Comparison of ENCODE assay signal across 8 mouse cellular contexts in genomic region chr6:145250185-145250791, GRCm38 (mm10). TPM values are rescaled to one million over a fixed set of nuclear protein-coding genes. Genes with fewer than 3 reads are reported as not detected.
DNase-seq lines count a peak whose midpoint lies in the region; ATAC-seq and TF ChIP-seq lines count a peak whose summit lies in the region.

Gene Kras, minus strand, starts transcription at chr6:145250239.

- 1% methylated on average over 82 of the region's 83 CpGs for WGBS in hindbrain, embryonic 10.5 days
- WGBS in lung, postnatal 0 days = under 1% methylated on average over 22 of the region's 83 CpGs

- H3K27me3 ChIP-seq in hindbrain, embryonic 10.5 days (ENCODE audit: insufficient read depth, poor library complexity, severe bottlenecking) = peaks cover 14% of the 10 kb centered on the region
- H3K27me3 ChIP-seq in lung, postnatal 0 days (replicated peaks; ENCODE audit: insufficient read depth, low read length) = no peaks in the 10 kb centered on the region

- peak; percentile 64 for DNase-seq in MEL-GATA-1-ER (ENCODE audit: extremely low read depth, low read depth)
- peak; percentile 88 for DNase-seq in cerebellum, adult 8-10 months
- DNase-seq in hindbrain, embryonic 10.5 days (ENCODE audit: low spot score) = peak; percentile 92
- peak; percentile 85 for DNase-seq in layer of hippocampus, adult 9-11 months
- peak; percentile 96 for DNase-seq in lung, postnatal 0 days (ENCODE audit: low spot score)
- DNase-seq in ovary, postnatal 14 days (ENCODE audit: low spot score) = peak; percentile 85
- DNase-seq in thymus, postnatal 14 days = peak; percentile 94

- H3K4me2 ChIP-seq in lung, postnatal 0 days (replicated peaks; ENCODE audit: low read depth, low read length) = peak within 1 kb of the TSS; percentile 80

- peak within 1 kb of the TSS; percentile 98 for H3K27ac ChIP-seq in hindbrain, embryonic 10.5 days
- peak within 1 kb of the TSS; percentile 95 for H3K27ac ChIP-seq in lung, postnatal 0 days (ENCODE audit: low read length)

- no peak for TF ChIP-seq CTCF in lung, postnatal 0 days (IDR thresholded peaks at IDR 0.05)

- H3K4me1 ChIP-seq in hindbrain, embryonic 10.5 days (replicated peaks) = peaks cover 25% of the 10 kb centered on the region
- peaks cover 9% of the 10 kb centered on the region; the same call in 1 of the 2 replicates for H3K4me1 ChIP-seq in lung, postnatal 0 days (ENCODE audit: insufficient read depth, low read depth, low read length)

- TF ChIP-seq EP300 in lung, postnatal 0 days (IDR thresholded peaks at IDR 0.05) = no peak

- peak within 1 kb of the TSS; percentile 89 for H3K9ac ChIP-seq in lung, postnatal 0 days (replicated peaks; ENCODE audit: low read depth)

- peak; percentile 87 for ATAC-seq in frontal cortex, adult (ENCODE audit: low TSS enrichment)
- peak; percentile 94 for ATAC-seq in lung, postnatal 0 days

- no peaks in the 10 kb centered on the region for H3K9me3 ChIP-seq in hindbrain, embryonic 10.5 days
- no peaks in the 10 kb centered on the region for H3K9me3 ChIP-seq in lung, postnatal 0 days (ENCODE audit: low read length)

- H3K4me3 ChIP-seq in hindbrain, embryonic 10.5 days = peak within 1 kb of the TSS; percentile 91
- H3K4me3 ChIP-seq in lung, postnatal 0 days (ENCODE audit: low read depth, low read length) = peak within 1 kb of the TSS; percentile 97

- peaks cover 14% of the 10 kb centered on the region for H3K36me3 ChIP-seq in hindbrain, embryonic 10.5 days
- H3K36me3 ChIP-seq in lung, postnatal 0 days (ENCODE audit: insufficient read depth, low read length) = no peaks in the 10 kb centered on the region

RNA-seq across cellular contexts. Expression of gene Kras, which starts in this region (rescaled TPM):
- polyA plus RNA-seq in hindbrain, embryonic 10.5 days (2016; fragmentation: Nextera tagmentation; extraction: Ambion mirVana) = 84.0 and 91.2 TPM in 2 replicates
- polyA plus RNA-seq in lung, postnatal 0 days (2015; fragmentation: Nextera tagmentation; extraction: Ambion mirVana) = 90.5 and 98.6 TPM in 2 replicates

Comparison
In these comparisons a context has a peak if more than half of its experiments do, and no peak if none do; other contexts are left out.
1. Peak in every context shown above with its lines: DNase-seq, ATAC-seq, H3K4me3 ChIP-seq and H3K27ac ChIP-seq.